Mouse (Mus musculus) megakaryocyte, embryonic 14.5 days (primary cell): ENCODE measurements around the gene Gm38392. TPM values are rescaled to one million over a fixed set of nuclear protein-coding genes. Genes with fewer than 3 reads are reported as not detected.

Experiments
- H3K27me3 ChIP-seq: replicated peaks from 2 replicates; pipeline ENCODE3; 2012; ENCODE audit warnings: inconsistent platforms
- H3K36me3 ChIP-seq: replicated peaks from 2 replicates; pipeline ENCODE3; 2012; ENCODE audit warnings: low read length, inconsistent platforms, mixed read lengths
- H3K4me1 ChIP-seq: 2 replicates; pipeline ENCODE4 v1.6.1; 2012; ENCODE audit warnings: inconsistent platforms
- H3K4me3 ChIP-seq: replicated peaks from 2 replicates; pipeline ENCODE3; 2012; ENCODE audit warnings: moderate library complexity, mild to moderate bottlenecking, inconsistent platforms
- H3K9me3 ChIP-seq: 2 replicates; pipeline ENCODE4 v1.6.1; 2012; ENCODE audit warnings: inconsistent platforms
- FLI1 ChIP-seq: IDR thresholded peaks from 2 replicates; pipeline ENCODE4 v1.6.1; 2012; ENCODE audit warnings: low read length, inconsistent platforms, mixed read lengths
- GATA1 ChIP-seq: IDR thresholded peaks from 3 replicates; pipeline ENCODE4 v1.6.1; 2012; ENCODE audit warnings: mixed read lengths, low read length, inconsistent platforms, borderline replicate concordance
- polyA plus RNA-seq: library from polyadenylated mRNA; stranded (reverse); fragments of >175 nt; gene quantifications from 2 replicates; pipeline ENCODE4 v1.2.3, GENCODE M21; 2012; ENCODE audit warnings: low replicate concordance; ENCODE audit not compliant: insufficient read depth

Gm38392 gene
- polyA plus RNA-seq, 1 experiment, result not detected

GRCm38 (mm10) chr3:88254268-88254926 is 32.6 kb downstream of the Gm38392 start, which contains the start of gene Rhbg:
Gene Rhbg (minus strand): TSS chr3:88254709.
- H3K4me1 ChIP-seq, result peaks cover 18% of the 10 kb centered on the region
- H3K9me3 ChIP-seq, result no peaks in the 10 kb centered on the region
- peak within 1 kb of the TSS; percentile 92 for H3K4me3 ChIP-seq
- peaks cover 85% of the 10 kb centered on the region for H3K27me3 ChIP-seq
- TF ChIP-seq FLI1, result no peak
- TF ChIP-seq GATA1, result no peak
- no peaks in the 10 kb centered on the region for H3K36me3 ChIP-seq

GRCm38 (mm10) chr3:88252739-88253138 is 34.3 kb downstream of the Gm38392 start:
- Histone ChIP-seq H3K9me3 (no peaks in the 10 kb centered on the region), H3K27me3 (peaks cover 91% of the 10 kb centered on the region), H3K36me3 (no peaks in the 10 kb centered on the region), H3K4me1 (peaks cover 19% of the 10 kb centered on the region), H3K4me3 (no peak overlapping the region)
- TF ChIP-seq GATA1, result no peak
- TF ChIP-seq FLI1, result no peak

GRCm38 (mm10) chr3:88248406-88248805 is 38.6 kb downstream of the Gm38392 start:
- Histone ChIP-seq H3K36me3 (no peaks in the 10 kb centered on the region), H3K4me3 (no peak overlapping the region), H3K27me3 (peaks cover 91% of the 10 kb centered on the region), H3K4me1 (peaks cover 15% of the 10 kb centered on the region; the same call in 1 of the 2 replicates), H3K9me3 (no peaks in the 10 kb centered on the region)
- no peak for TF ChIP-seq GATA1
- no peak for TF ChIP-seq FLI1

- peaks cover 91% of the 10 kb centered on the region for H3K27me3 ChIP-seq
- no peaks in the 10 kb centered on the region for H3K36me3 ChIP-seq
These were observed 39.3 kb downstream of the Gm38392 start for GRCm38 (mm10) chr3:88247666-88248065.

GRCm38 (mm10) chr3:88245811-88246210 is 41.2 kb downstream of the Gm38392 start:
- Histone ChIP-seq H3K4me3 (peak overlapping the region; percentile 28), H3K36me3 (no peaks in the 10 kb centered on the region), H3K27me3 (peaks cover 92% of the 10 kb centered on the region), H3K4me1 (peaks cover 36% of the 10 kb centered on the region), H3K9me3 (no peaks in the 10 kb centered on the region)
- TF ChIP-seq FLI1 (no peak), GATA1 (no peak)

More at GRCm38 (mm10) chr3:88247666-88248065, 39.3 kb downstream of the Gm38392 start:
- Histone ChIP-seq H3K4me1 (peaks cover 17% of the 10 kb centered on the region; the same call in 1 of the 2 replicates), H3K4me3 (no peak overlapping the region), H3K9me3 (no peaks in the 10 kb centered on the region)
- TF ChIP-seq GATA1 (no peak), FLI1 (no peak)

GRCm38 (mm10) chr3:88244071-88244470 is 42.9 kb downstream of the Gm38392 start:
- Histone ChIP-seq H3K9me3 (no peaks in the 10 kb centered on the region), H3K4me1 (peaks cover 38% of the 10 kb centered on the region), H3K27me3 (peaks cover 98% of the 10 kb centered on the region), H3K4me3 (no peak overlapping the region), H3K36me3 (no peaks in the 10 kb centered on the region)
- TF ChIP-seq FLI1 (no peak), GATA1 (no peak)

GRCm38 (mm10) chr3:88242531-88242930 is 44.5 kb downstream of the Gm38392 start:
- Histone ChIP-seq H3K36me3 (no peaks in the 10 kb centered on the region), H3K27me3 (peaks cover 99% of the 10 kb centered on the region), H3K9me3 (no peaks in the 10 kb centered on the region), H3K4me1 (peaks cover 40% of the 10 kb centered on the region), H3K4me3 (no peak overlapping the region)
- TF ChIP-seq GATA1, result no peak
- no peak for TF ChIP-seq FLI1

GRCm38 (mm10) chr3:88241045-88241786 is 45.8 kb downstream of the Gm38392 start:
- peak overlapping the region; percentile 53 for H3K4me3 ChIP-seq
- H3K27me3 ChIP-seq, result peaks cover 99% of the 10 kb centered on the region
- no peaks in the 10 kb centered on the region for H3K36me3 ChIP-seq
- H3K4me1 ChIP-seq, result peaks cover 41% of the 10 kb centered on the region
- H3K9me3 ChIP-seq, result no peaks in the 10 kb centered on the region
- TF ChIP-seq FLI1 (no peak), GATA1 (no peak)

- Histone ChIP-seq H3K4me1 (peaks cover 34% of the 10 kb centered on the region), H3K9me3 (no peaks in the 10 kb centered on the region), H3K27me3 (peaks cover 96% of the 10 kb centered on the region), H3K4me3 (no peak overlapping the region), H3K36me3 (no peaks in the 10 kb centered on the region)
- TF ChIP-seq GATA1 (no peak), FLI1 (no peak)
These were observed 47.6 kb downstream of the Gm38392 start for GRCm38 (mm10) chr3:88239446-88239845.

GRCm38 (mm10) chr3:88238866-88239391 is 48.1 kb downstream of the Gm38392 start:
- Histone ChIP-seq H3K9me3 (no peaks in the 10 kb centered on the region), H3K27me3 (peaks cover 94% of the 10 kb centered on the region), H3K4me1 (peaks cover 29% of the 10 kb centered on the region), H3K36me3 (no peaks in the 10 kb centered on the region), H3K4me3 (no peak overlapping the region)
- TF ChIP-seq FLI1, result no peak
- no peak for TF ChIP-seq GATA1
